Mouse (Mus musculus): Measurements from ENCODE around the gene Mrps33. TPM values are rescaled to one million over a fixed set of nuclear protein-coding genes. Genes with fewer than 3 reads are reported as not detected.

Gene Mrps33
- total and polyA plus RNA-seq, 3 experiments: 8.9 to 75.4 (median 40.6) TPM

GRCm38 (mm10) chr6:39821241-39821640 lies 10.5 kb upstream of the Mrps33 start:
- Histone ChIP-seq H3K36me3 (replicated peaks) (no peaks in the 10 kb centered on the region), H3K27me3 (ENCODE audit: insufficient read depth, low read length) (peaks cover 14% of the 10 kb centered on the region; the same call in 1 of the 2 replicates), H3K4me1 (ENCODE audit: insufficient read depth, low read depth, low read length) (no peaks in the 10 kb centered on the region), H3K9me3 (replicated peaks) (no peaks in the 10 kb centered on the region), H3K4me3 (ENCODE audit: low read depth, low read length) (no peak overlapping the region)
- DNase-seq (ENCODE audit: low spot score) (no peak), ATAC-seq (ENCODE audit: extremely low read depth, insufficient number of reproducible peaks, low FRiP score, poor library complexity, severe bottlenecking) (no peak)
- TF ChIP-seq POLR2AphosphoS5 (IDR thresholded peaks at IDR 0.05; ENCODE audit: insufficient replicate concordance, low read depth, low read length) (no peak), GATA1 (IDR thresholded peaks at IDR 0.05; ENCODE audit: borderline replicate concordance, low read length) (no peak), TAL1 (conservative IDR thresholded peaks at IDR 0.05; ENCODE audit: low read depth, low read length) (no peak), GATA2 (IDR thresholded peaks at IDR 0.05; ENCODE audit: borderline replicate concordance, low read depth, low read length) (no peak), CTCF (IDR thresholded peaks at IDR 0.05; ENCODE audit: low read depth, low read length) (no peak)

GRCm38 (mm10) chr6:39818922-39819321 lies 8.1 kb upstream of the Mrps33 start:
- Histone ChIP-seq H3K9me3 (replicated peaks) (no peaks in the 10 kb centered on the region), H3K36me3 (replicated peaks) (no peaks in the 10 kb centered on the region), H3K27me3 (ENCODE audit: insufficient read depth, low read length) (peaks cover 11% of the 10 kb centered on the region; the same call in 1 of the 2 replicates), H3K4me1 (ENCODE audit: insufficient read depth, low read depth, low read length) (no peaks in the 10 kb centered on the region), H3K4me3 (ENCODE audit: low read depth, low read length) (no peak overlapping the region)
- TF ChIP-seq CTCF (IDR thresholded peaks at IDR 0.05; ENCODE audit: low read depth, low read length) (no peak), POLR2AphosphoS5 (IDR thresholded peaks at IDR 0.05; ENCODE audit: insufficient replicate concordance, low read depth, low read length) (no peak), GATA1 (IDR thresholded peaks at IDR 0.05; ENCODE audit: borderline replicate concordance, low read length) (no peak), TAL1 (conservative IDR thresholded peaks at IDR 0.05; ENCODE audit: low read depth, low read length) (no peak), GATA2 (IDR thresholded peaks at IDR 0.05; ENCODE audit: borderline replicate concordance, low read depth, low read length) (no peak)
- DNase-seq (ENCODE audit: low spot score) (no peak), ATAC-seq (ENCODE audit: extremely low read depth, insufficient number of reproducible peaks, low FRiP score, poor library complexity, severe bottlenecking) (no peak)

- H3K27me3 ChIP-seq (ENCODE audit: insufficient read depth, low read length): no peaks in the 10 kb centered on the region
- H3K4me3 ChIP-seq (ENCODE audit: low read depth, low read length): no peak overlapping the region
- DNase-seq (ENCODE audit: low spot score) (no peak), ATAC-seq (ENCODE audit: extremely low read depth, insufficient number of reproducible peaks, low FRiP score, poor library complexity, severe bottlenecking) (no peak)
- peaks cover 33% of the 10 kb centered on the region for H3K36me3 ChIP-seq (replicated peaks)
- H3K4me1 ChIP-seq (ENCODE audit: insufficient read depth, low read depth, low read length): peaks cover 19% of the 10 kb centered on the region
- H3K9me3 ChIP-seq (replicated peaks): no peaks in the 10 kb centered on the region
- TF ChIP-seq POLR2AphosphoS5 (IDR thresholded peaks at IDR 0.05; ENCODE audit: insufficient replicate concordance, low read depth, low read length) (no peak), TAL1 (conservative IDR thresholded peaks at IDR 0.05; ENCODE audit: low read depth, low read length) (no peak)
Observed at GRCm38 (mm10) chr6:39808511-39808910, 2.3 kb downstream of the Mrps33 start.

GRCm38 (mm10) chr6:39807050-39807560 lies 3.7 kb downstream of the Mrps33 start:
- DNase-seq (ENCODE audit: low spot score): no peak
- ATAC-seq (ENCODE audit: extremely low read depth, insufficient number of reproducible peaks, low FRiP score, poor library complexity, severe bottlenecking): no peak
- no peaks in the 10 kb centered on the region for H3K9me3 ChIP-seq (replicated peaks)
- H3K4me1 ChIP-seq (ENCODE audit: insufficient read depth, low read depth, low read length): peaks cover 19% of the 10 kb centered on the region
- no peaks in the 10 kb centered on the region for H3K27me3 ChIP-seq (ENCODE audit: insufficient read depth, low read length)
- TF ChIP-seq TAL1 (conservative IDR thresholded peaks at IDR 0.05; ENCODE audit: low read depth, low read length) (no peak), CTCF (IDR thresholded peaks at IDR 0.05; ENCODE audit: low read depth, low read length) (no peak), GATA1 (IDR thresholded peaks at IDR 0.05; ENCODE audit: borderline replicate concordance, low read length) (no peak), POLR2AphosphoS5 (IDR thresholded peaks at IDR 0.05; ENCODE audit: insufficient replicate concordance, low read depth, low read length) (no peak), GATA2 (IDR thresholded peaks at IDR 0.05; ENCODE audit: borderline replicate concordance, low read depth, low read length) (no peak)
- no peak overlapping the region for H3K4me3 ChIP-seq (ENCODE audit: low read depth, low read length)
- H3K36me3 ChIP-seq (replicated peaks): peaks cover 44% of the 10 kb centered on the region

GRCm38 (mm10) chr6:39806336-39806735 lies 4.5 kb downstream of the Mrps33 start:
- TF ChIP-seq GATA1 (IDR thresholded peaks at IDR 0.05; ENCODE audit: borderline replicate concordance, low read length) (no peak), TAL1 (conservative IDR thresholded peaks at IDR 0.05; ENCODE audit: low read depth, low read length) (no peak), CTCF (IDR thresholded peaks at IDR 0.05; ENCODE audit: low read depth, low read length) (no peak), GATA2 (IDR thresholded peaks at IDR 0.05; ENCODE audit: borderline replicate concordance, low read depth, low read length) (no peak), POLR2AphosphoS5 (IDR thresholded peaks at IDR 0.05; ENCODE audit: insufficient replicate concordance, low read depth, low read length) (no peak)
- Histone ChIP-seq H3K36me3 (replicated peaks) (peaks cover 48% of the 10 kb centered on the region), H3K4me1 (ENCODE audit: insufficient read depth, low read depth, low read length) (peaks cover 19% of the 10 kb centered on the region), H3K9me3 (replicated peaks) (no peaks in the 10 kb centered on the region), H3K4me3 (ENCODE audit: low read depth, low read length) (no peak overlapping the region), H3K27me3 (ENCODE audit: insufficient read depth, low read length) (no peaks in the 10 kb centered on the region)
- DNase-seq (ENCODE audit: low spot score) (no peak), ATAC-seq (ENCODE audit: extremely low read depth, insufficient number of reproducible peaks, low FRiP score, poor library complexity, severe bottlenecking) (no peak)

GRCm38 (mm10) chr6:39805916-39806315 lies 4.9 kb downstream of the Mrps33 start:
- H3K9me3 ChIP-seq (replicated peaks): no peaks in the 10 kb centered on the region
- H3K27me3 ChIP-seq (ENCODE audit: insufficient read depth, low read length): no peaks in the 10 kb centered on the region
- no peak for TF ChIP-seq TAL1 (conservative IDR thresholded peaks at IDR 0.05; ENCODE audit: low read depth, low read length)
- no peak for TF ChIP-seq GATA1 (IDR thresholded peaks at IDR 0.05; ENCODE audit: borderline replicate concordance, low read length)
- TF ChIP-seq CTCF (IDR thresholded peaks at IDR 0.05; ENCODE audit: low read depth, low read length): no peak
- no peak for TF ChIP-seq GATA2 (IDR thresholded peaks at IDR 0.05; ENCODE audit: borderline replicate concordance, low read depth, low read length)
- no peak for TF ChIP-seq POLR2AphosphoS5 (IDR thresholded peaks at IDR 0.05; ENCODE audit: insufficient replicate concordance, low read depth, low read length)
- peaks cover 52% of the 10 kb centered on the region for H3K36me3 ChIP-seq (replicated peaks)
- no peak for ATAC-seq (ENCODE audit: extremely low read depth, insufficient number of reproducible peaks, low FRiP score, poor library complexity, severe bottlenecking)
- H3K4me3 ChIP-seq (ENCODE audit: low read depth, low read length): no peak overlapping the region
- DNase-seq (ENCODE audit: low spot score): no peak
- peaks cover 15% of the 10 kb centered on the region for H3K4me1 ChIP-seq (ENCODE audit: insufficient read depth, low read depth, low read length)

Data from G1E (cell line).